ENCODE assay signal across 9 mouse cellular contexts in genomic region chr5:75118840-75119239, GRCm38 (mm10). TPM values are rescaled to one million over a fixed set of nuclear protein-coding genes. Genes with fewer than 3 reads are reported as not detected.
A peak's percentile ranks its signal among the peaks of the same experiment; 100 is the strongest.
DNase-seq lines count a peak whose midpoint lies in the region; ATAC-seq and TF ChIP-seq lines count a peak whose summit lies in the region.
"Had no signal": no experiment of that assay in that cellular context is flagged by ENCODE, and none has a peak within 500 bp of the region (broad histone marks: within the 10 kb centered on the region; RNA-seq: fewer than 3 reads in every experiment).

No protein-coding gene starts in this region.

- no peak overlapping the region for H3K27ac ChIP-seq in kidney, postnatal 0 days
- no peak overlapping the region for H3K27ac ChIP-seq in MEL (ENCODE audit: control insufficient read depth, low read depth, low read length)
- H3K27ac ChIP-seq in midbrain, embryonic 16.5 days (ENCODE audit: low read length) = no peak overlapping the region
- no peak overlapping the region for H3K27ac ChIP-seq in intestine, embryonic 15.5 days

- H3K9ac ChIP-seq in kidney, postnatal 0 days (ENCODE audit: low read depth, low read length) = no peak overlapping the region
- no peak overlapping the region for H3K9ac ChIP-seq in MEL (ENCODE audit: control insufficient read depth, low read depth, low read length, poor library complexity, severe bottlenecking)
- no peak overlapping the region for H3K9ac ChIP-seq in midbrain, embryonic 16.5 days (ENCODE audit: low read depth, low read length)
- H3K9ac ChIP-seq in intestine, embryonic 15.5 days = no peak overlapping the region

- no peak for TF ChIP-seq EP300 in MEL (IDR thresholded peaks at IDR 0.05; ENCODE audit: low read depth in 1 of 2, low read length in 2 of 2)

- no peaks in the 10 kb centered on the region for H3K9me3 ChIP-seq in kidney, postnatal 0 days (replicated peaks; ENCODE audit: low read length)
- no peaks in the 10 kb centered on the region for H3K9me3 ChIP-seq in MEL (replicated peaks; ENCODE audit: insufficient read depth, low read length)
- no peaks in the 10 kb centered on the region for H3K9me3 ChIP-seq in midbrain, embryonic 16.5 days (replicated peaks; ENCODE audit: control insufficient read depth, low read length, poor library complexity, severe bottlenecking)
- no peaks in the 10 kb centered on the region for H3K9me3 ChIP-seq in intestine, embryonic 15.5 days

- peak; percentile 30 for TF ChIP-seq RAD21 in MEL (IDR thresholded peaks at IDR 0.05; ENCODE audit: low read depth, low read length)

- no peaks in the 10 kb centered on the region for H3K79me2 ChIP-seq in MEL (ENCODE audit: control insufficient read depth, insufficient read depth, low read length, poor library complexity)

- no peak for ATAC-seq in kidney, postnatal 0 days (replicated peaks; ENCODE audit: low FRiP score, low read depth)
- ATAC-seq in midbrain, embryonic 16.5 days = no peak
- no peak for ATAC-seq in intestine, embryonic 15.5 days

- no peaks in the 10 kb centered on the region for H3K27me3 ChIP-seq in kidney, postnatal 0 days (ENCODE audit: insufficient read depth, low read length)
- H3K27me3 ChIP-seq in MEL (ENCODE audit: control insufficient read depth in 1 of 2, insufficient read depth in 2 of 2, low read length in 2 of 2) = peaks cover 0 to 2% of the 10 kb centered on the region in 2 experiments; a peak in 2 of 4 replicates
- H3K27me3 ChIP-seq in splenic B cell, adult 2 months (ENCODE audit: control insufficient read depth, insufficient read depth, low read length, poor library complexity, severe bottlenecking) = no peaks in the 10 kb centered on the region
- H3K27me3 ChIP-seq in midbrain, embryonic 16.5 days (ENCODE audit: control insufficient read depth, insufficient read depth, low read depth, low read length) = no peaks in the 10 kb centered on the region
- 0 out of 2 replicates have a peak, but pooled peaks cover 3% of the 10 kb centered on the region for H3K27me3 ChIP-seq in intestine, embryonic 15.5 days (replicated peaks)

- WGBS in kidney, postnatal 0 days = 66% methylated on average over 7 of the region's 7 CpGs
- 64% methylated on average over 7 of the region's 7 CpGs for WGBS in midbrain, embryonic 16.5 days
- WGBS in intestine, embryonic 15.5 days = 63% methylated on average over 7 of the region's 7 CpGs

- TF ChIP-seq POLR2A in MEL (IDR thresholded peaks at IDR 0.05; ENCODE audit: control insufficient read depth in 1 of 2, insufficient read depth in 1 of 2, low read depth in 1 of 2, low read length in 2 of 2, poor library complexity in 1 of 2) = no peak

- no peak overlapping the region for H3K4me2 ChIP-seq in kidney, postnatal 0 days (ENCODE audit: low read length)
- no peak overlapping the region for H3K4me2 ChIP-seq in midbrain, embryonic 16.5 days (ENCODE audit: low read length)
- H3K4me2 ChIP-seq in intestine, embryonic 15.5 days (replicated peaks) = no peak overlapping the region

- no peaks in the 10 kb centered on the region for H3K4me1 ChIP-seq in kidney, postnatal 0 days (replicated peaks; ENCODE audit: insufficient read depth, low read length)
- H3K4me1 ChIP-seq in MEL (ENCODE audit: control insufficient read depth in 1 of 2, insufficient read depth in 2 of 2, low read length in 2 of 2) = no peaks in the 10 kb centered on the region
- H3K4me1 ChIP-seq in midbrain, embryonic 16.5 days (ENCODE audit: control insufficient read depth, insufficient read depth, low read length) = no peaks in the 10 kb centered on the region
- no peaks in the 10 kb centered on the region for H3K4me1 ChIP-seq in intestine, embryonic 15.5 days (replicated peaks)

- peak; percentile 42; the same call in 1 of the 2 replicates for TF ChIP-seq CTCF in kidney, postnatal 0 days (IDR thresholded peaks at IDR 0.05; ENCODE audit: low read depth)
- peak; percentile 73 to 86 (median 83) for TF ChIP-seq CTCF in MEL (IDR thresholded peaks at IDR 0.05 in 2 of 3, conservative IDR thresholded peaks at IDR 0.05 in 1 of 3; ENCODE audit: control insufficient read depth in 1 of 3, insufficient read depth in 1 of 3, low read depth in 2 of 3, low read length in 3 of 3, poor library complexity in 1 of 3, severe bottlenecking in 1 of 3)

- H3K36me3 ChIP-seq in kidney, postnatal 0 days (ENCODE audit: insufficient read depth, low read length) = no peaks in the 10 kb centered on the region
- H3K36me3 ChIP-seq in MEL (ENCODE audit: control insufficient read depth in 1 of 2, insufficient read depth in 2 of 2, low read length in 2 of 2) = no peaks in the 10 kb centered on the region
- H3K36me3 ChIP-seq in splenic B cell, adult 2 months (ENCODE audit: control insufficient read depth, insufficient read depth, low read length, poor library complexity, severe bottlenecking) = no peaks in the 10 kb centered on the region
- no peaks in the 10 kb centered on the region for H3K36me3 ChIP-seq in midbrain, embryonic 16.5 days (ENCODE audit: control insufficient read depth, insufficient read depth, low read length)
- no peaks in the 10 kb centered on the region for H3K36me3 ChIP-seq in intestine, embryonic 15.5 days

- H3K4me3 ChIP-seq in kidney, postnatal 0 days (replicated peaks; ENCODE audit: low read depth, low read length) = no peak overlapping the region
- H3K4me3 ChIP-seq in MEL (ENCODE audit: control insufficient read depth in 1 of 2, insufficient read depth in 1 of 2, low read depth in 2 of 2, low read length in 2 of 2) = no peak overlapping the region
- H3K4me3 ChIP-seq in midbrain, embryonic 16.5 days (ENCODE audit: low read depth, low read length) = no peak overlapping the region
- H3K4me3 ChIP-seq in intestine, embryonic 15.5 days (replicated peaks) = no peak overlapping the region

- DNase-seq in kidney, postnatal 0 days (ENCODE audit: low spot score) = no peak
- DNase-seq in kidney, adult 9 months = no peak
- DNase-seq in MEL (ENCODE audit: low read depth, low spot score) = peak; percentile 49
- DNase-seq in embryo, embryonic 9.5 days (ENCODE audit: extremely low spot score) = peak; percentile 17
- peak; percentile 38 for DNase-seq in splenic B cell, adult 2 months (ENCODE audit: low read depth, low spot score)
- DNase-seq in layer of hippocampus, adult 11-12 months (ENCODE audit: low spot score) = no peak

TF ChIP-seq in MEL, 35 proteins besides CTCF, POLR2A, EP300 and RAD21:
- TF ChIP-seq SMC3 (IDR thresholded peaks at IDR 0.05; ENCODE audit: low read depth, low read length) (peak; percentile 61), USF2 (IDR thresholded peaks at IDR 0.05; ENCODE audit: borderline replicate concordance in 1 of 2, insufficient read depth in 1 of 2, low read depth in 1 of 2, low read length in 2 of 2) (no peak), BHLHE40 (IDR thresholded peaks at IDR 0.05; ENCODE audit: borderline replicate concordance, low read depth, low read length) (no peak), ZC3H11A (IDR thresholded peaks at IDR 0.05; ENCODE audit: low read depth, low read length) (0 out of 2 replicates have a peak, but pooled peaks have one; percentile 23)

RNA-seq across cellular contexts. Expression of gene Pdgfra, which starts 33.3 kb away (rescaled TPM):
- 23.4 and 23.8 TPM in 2 replicates for polyA plus RNA-seq in kidney, postnatal 0 days (2015; fragmentation: Nextera tagmentation; extraction: Ambion mirVana)
- total RNA-seq in MEL (2012; rRNA removed) = not detected in 2 replicates
- under 1 TPM in 1 of 2 experiments, not detected in 1; 0.07 TPM for polyA plus RNA-seq in MEL (2012; ENCODE audit: insufficient read depth in 1 of 2, insufficient read length in 2 of 2, low read depth in 1 of 2, low replicate concordance in 2 of 2, missing spikeins in 1 of 2)
- polyA plus RNA-seq in midbrain, embryonic 16.5 days (2015; fragmentation: Nextera tagmentation; extraction: Ambion mirVana) = 12.7 and 15.2 TPM in 2 replicates
- 32.9 and 37.2 TPM in 2 replicates for polyA plus RNA-seq in intestine, embryonic 15.5 days (2015; fragmentation: Nextera tagmentation; extraction: Ambion mirVana)

RNA-seq across cellular contexts. Expression of gene Gsx2, which starts 43.4 kb away (rescaled TPM):
- polyA plus RNA-seq in kidney, postnatal 0 days (2015; fragmentation: Nextera tagmentation; extraction: Ambion mirVana) = not detected in 2 replicates
- not detected in 2 replicates for total RNA-seq in MEL (2012; rRNA removed)
- polyA plus RNA-seq in MEL (2012; ENCODE audit: insufficient read depth in 1 of 2, insufficient read length in 2 of 2, low read depth in 1 of 2, low replicate concordance in 2 of 2, missing spikeins in 1 of 2) = not detected
- polyA plus RNA-seq in midbrain, embryonic 16.5 days (2015; fragmentation: Nextera tagmentation; extraction: Ambion mirVana) = 0.16 and 0.18 TPM in 2 replicates
- polyA plus RNA-seq in intestine, embryonic 15.5 days (2015; fragmentation: Nextera tagmentation; extraction: Ambion mirVana) = not detected in 2 replicates
- polyA plus RNA-seq: liver, embryonic 16.5 days had no signal

Comparison
In these comparisons a context has a peak if more than half of its experiments do, and no peak if none do; other contexts are left out.
1. DNase-seq: peak in MEL (single experiment), embryo, embryonic 9.5 days (single experiment) and splenic B cell, adult 2 months (single experiment); none in kidney, postnatal 0 days (single experiment), kidney, adult 9 months (single experiment) and layer of hippocampus, adult 11-12 months (single experiment).
2. RNA of gene Pdgfra, which starts 33.3 kb away (polyA plus RNA-seq): 32.9 to 37.2 TPM in intestine, embryonic 15.5 days, 23.4 to 23.8 TPM in kidney, postnatal 0 days and 12.7 to 15.2 TPM in midbrain, embryonic 16.5 days; 0.07 TPM in MEL; every median in the first group is over 10 times any median in the second.